Mouse (Mus musculus) hindbrain, embryonic 13.5 days (tissue): ENCODE measurements at regions not wholly inside any gene's neighbourhood (a gene's known extent, or its start where the extent isn't known, plus 50 kb on each side); places are given as distances from the start of the nearest gene placed in this dataset.

Experiments
- ATAC-seq: fragments of 200-750 bp; cut with Nextera tagmentation; 2 replicates; pipeline ENCODE4 v1.8.0; 2017; ENCODE audit warnings: moderate TSS enrichment; ENCODE audit not compliant: low FRiP score
- H3K27ac ChIP-seq: fragments of 300-500 bp; sonication (generic); 2 replicates; pipeline ENCODE4 v1.5.1; 2015; ENCODE audit warnings: inconsistent platforms, mild to moderate bottlenecking, moderate library complexity
- H3K27me3 ChIP-seq: fragments of 300-500 bp; sonication (generic); 2 replicates; pipeline ENCODE4 v1.6.1; 2015; ENCODE audit warnings: mild to moderate bottlenecking, inconsistent platforms
- H3K36me3 ChIP-seq: fragments of 300-500 bp; sonication (generic); 2 replicates; pipeline ENCODE4 v1.6.1; 2015; ENCODE audit warnings: mild to moderate bottlenecking, inconsistent platforms
- H3K4me1 ChIP-seq: fragments of 300-500 bp; sonication (generic); replicated peaks from 2 replicates; pipeline ENCODE4 v1.6.1; 2015; ENCODE audit warnings: inconsistent platforms
- H3K4me2 ChIP-seq: fragments of 300-500 bp; sonication (generic); 2 replicates; pipeline ENCODE4 v1.6.1; 2015; ENCODE audit warnings: inconsistent platforms, mild to moderate bottlenecking, moderate library complexity
- H3K4me3 ChIP-seq: fragments of 300-500 bp; sonication (generic); 2 replicates; pipeline ENCODE4 v1.5.1; 2015; ENCODE audit warnings: mild to moderate bottlenecking, inconsistent platforms
- H3K9ac ChIP-seq: fragments of 300-500 bp; sonication (generic); 2 replicates; pipeline ENCODE4 v1.6.1; 2015; ENCODE audit warnings: mild to moderate bottlenecking, inconsistent platforms
- H3K9me3 ChIP-seq: fragments of 300-500 bp; sonication (generic); 2 replicates; pipeline ENCODE4 v1.6.1; 2016; ENCODE audit warnings: inconsistent platforms
- WGBS: fragments of 180-500 bp; shearing (Covaris S2); methylation state at CpG from one replicate; pipeline ENCODE4 v1.1.7; 2015; 5-methylcytosine and 5-hydroxymethylcytosine counted together

GRCm38 (mm10) chr9:52333884-52334283, 165.5 kb upstream of the Zc3h12c start:
- H3K9me3 ChIP-seq: no peaks in the 10 kb centered on the region
- WGBS: 48% methylated on average over 2 of the region's 2 CpGs
- no peak overlapping the region for H3K9ac ChIP-seq
- no peaks in the 10 kb centered on the region for H3K27me3 ChIP-seq
- no peak overlapping the region for H3K4me2 ChIP-seq
- no peaks in the 10 kb centered on the region for H3K4me1 ChIP-seq
- no peak for ATAC-seq
- H3K4me3 ChIP-seq: no peak overlapping the region
- H3K36me3 ChIP-seq: no peaks in the 10 kb centered on the region
- no peak overlapping the region for H3K27ac ChIP-seq

GRCm38 (mm10) chr9:52331748-52332147, 163.4 kb upstream of the Zc3h12c start:
- no peak for ATAC-seq
- Histone ChIP-seq H3K4me1 (no peaks in the 10 kb centered on the region), H3K9ac (no peak overlapping the region), H3K27ac (no peak overlapping the region), H3K36me3 (no peaks in the 10 kb centered on the region), H3K4me3 (no peak overlapping the region), H3K27me3 (no peaks in the 10 kb centered on the region), H3K9me3 (no peaks in the 10 kb centered on the region), H3K4me2 (no peak overlapping the region)
- 69% methylated on average over 1 of the region's 1 CpGs for WGBS

- Histone ChIP-seq H3K27ac (no peak overlapping the region), H3K4me3 (no peak overlapping the region), H3K9me3 (no peaks in the 10 kb centered on the region), H3K4me2 (no peak overlapping the region), H3K36me3 (no peaks in the 10 kb centered on the region), H3K9ac (no peak overlapping the region), H3K27me3 (no peaks in the 10 kb centered on the region), H3K4me1 (no peaks in the 10 kb centered on the region)
- WGBS: 86% methylated on average over 3 of the region's 3 CpGs
- no peak for ATAC-seq
Measured at GRCm38 (mm10) chr9:52330652-52331051, 162.3 kb upstream of the Zc3h12c start.

- no peak overlapping the region for H3K4me2 ChIP-seq
- WGBS: 95% methylated on average over 2 of the region's 2 CpGs
- no peaks in the 10 kb centered on the region for H3K4me1 ChIP-seq
- no peak for ATAC-seq
- no peaks in the 10 kb centered on the region for H3K9me3 ChIP-seq
- no peaks in the 10 kb centered on the region for H3K36me3 ChIP-seq
- H3K27ac ChIP-seq: no peak overlapping the region
- H3K4me3 ChIP-seq: no peak overlapping the region
- no peaks in the 10 kb centered on the region for H3K27me3 ChIP-seq
- no peak overlapping the region for H3K9ac ChIP-seq
Measured at GRCm38 (mm10) chr9:52324347-52324746, 156.0 kb upstream of the Zc3h12c start.

GRCm38 (mm10) chr9:52323757-52324156, 155.4 kb upstream of the Zc3h12c start:
- WGBS: 80% methylated on average over 1 of the region's 1 CpGs
- Histone ChIP-seq H3K4me2 (no peak overlapping the region), H3K4me3 (no peak overlapping the region), H3K27me3 (no peaks in the 10 kb centered on the region), H3K9ac (no peak overlapping the region), H3K9me3 (no peaks in the 10 kb centered on the region), H3K36me3 (no peaks in the 10 kb centered on the region), H3K4me1 (no peaks in the 10 kb centered on the region), H3K27ac (no peak overlapping the region)
- no peak for ATAC-seq

GRCm38 (mm10) chr9:52323226-52323625, 154.9 kb upstream of the Zc3h12c start:
- no peaks in the 10 kb centered on the region for H3K36me3 ChIP-seq
- no peaks in the 10 kb centered on the region for H3K9me3 ChIP-seq
- no peak overlapping the region for H3K4me3 ChIP-seq
- no peaks in the 10 kb centered on the region for H3K27me3 ChIP-seq
- ATAC-seq: no peak
- no peak overlapping the region for H3K27ac ChIP-seq
- WGBS: 88% methylated on average over 6 of the region's 6 CpGs
- no peak overlapping the region for H3K9ac ChIP-seq
- H3K4me1 ChIP-seq: no peaks in the 10 kb centered on the region
- no peak overlapping the region for H3K4me2 ChIP-seq

GRCm38 (mm10) chr9:52301521-52301920, 133.1 kb upstream of the Zc3h12c start:
- Histone ChIP-seq H3K4me3 (no peak overlapping the region), H3K36me3 (no peaks in the 10 kb centered on the region), H3K27ac (no peak overlapping the region), H3K9ac (no peak overlapping the region), H3K4me1 (no peaks in the 10 kb centered on the region), H3K4me2 (no peak overlapping the region), H3K27me3 (no peaks in the 10 kb centered on the region), H3K9me3 (no peaks in the 10 kb centered on the region)
- WGBS: 79% methylated on average over 6 of the region's 6 CpGs
- no peak for ATAC-seq

GRCm38 (mm10) chr9:52298329-52298728, 130.0 kb upstream of the Zc3h12c start:
- Histone ChIP-seq H3K27ac (no peak overlapping the region), H3K4me2 (no peak overlapping the region), H3K27me3 (no peaks in the 10 kb centered on the region), H3K9me3 (no peaks in the 10 kb centered on the region), H3K9ac (no peak overlapping the region), H3K4me1 (no peaks in the 10 kb centered on the region), H3K36me3 (no peaks in the 10 kb centered on the region), H3K4me3 (no peak overlapping the region)
- no peak for ATAC-seq
- WGBS: 15% methylated on average over 6 of the region's 6 CpGs

- WGBS: 66% methylated on average over 8 of the region's 8 CpGs
- Histone ChIP-seq H3K4me1 (no peaks in the 10 kb centered on the region), H3K9me3 (no peaks in the 10 kb centered on the region), H3K27me3 (no peaks in the 10 kb centered on the region), H3K4me3 (no peak overlapping the region), H3K36me3 (no peaks in the 10 kb centered on the region), H3K9ac (no peak overlapping the region), H3K4me2 (no peak overlapping the region), H3K27ac (no peak overlapping the region)
- no peak for ATAC-seq
Measured at GRCm38 (mm10) chr9:52294699-52295098, 126.3 kb upstream of the Zc3h12c start.

- no peak overlapping the region for H3K4me2 ChIP-seq
- H3K4me3 ChIP-seq: no peak overlapping the region
- ATAC-seq: no peak
- no peaks in the 10 kb centered on the region for H3K9me3 ChIP-seq
- H3K27me3 ChIP-seq: no peaks in the 10 kb centered on the region
- no peak overlapping the region for H3K9ac ChIP-seq
- 82% methylated on average over 4 of the region's 4 CpGs for WGBS
- no peaks in the 10 kb centered on the region for H3K36me3 ChIP-seq
- peaks cover 7% of the 10 kb centered on the region for H3K4me1 ChIP-seq
- H3K27ac ChIP-seq: no peak overlapping the region
Measured at GRCm38 (mm10) chr9:52289069-52289468, 120.7 kb upstream of the Zc3h12c start.

GRCm38 (mm10) chr9:52287761-52288275, 119.4 kb upstream of the Zc3h12c start:
- Histone ChIP-seq H3K27me3 (no peaks in the 10 kb centered on the region), H3K4me1 (peaks cover 7% of the 10 kb centered on the region), H3K27ac (no peak overlapping the region), H3K36me3 (no peaks in the 10 kb centered on the region), H3K9ac (no peak overlapping the region), H3K4me3 (no peak overlapping the region), H3K9me3 (no peaks in the 10 kb centered on the region), H3K4me2 (no peak overlapping the region)
- no peak for ATAC-seq
- whole genome bisulfite sequencing: 75% methylated on average over 7 of the region's 7 CpGs

- H3K27ac ChIP-seq: no peak overlapping the region
- H3K27me3 ChIP-seq: no peaks in the 10 kb centered on the region
- H3K9ac ChIP-seq: peak overlapping the region; percentile 56
- 14% methylated on average over 10 of the region's 10 CpGs for WGBS
- H3K36me3 ChIP-seq: no peaks in the 10 kb centered on the region
- no peak for ATAC-seq
- no peaks in the 10 kb centered on the region for H3K9me3 ChIP-seq
- H3K4me2 ChIP-seq: peak overlapping the region; percentile 53
- H3K4me3 ChIP-seq: peak overlapping the region; percentile 25; the same call in 1 of the 2 replicates
- H3K4me1 ChIP-seq: peaks cover 7% of the 10 kb centered on the region
Measured at GRCm38 (mm10) chr9:52287246-52287651, 118.9 kb upstream of the Zc3h12c start.

- no peaks in the 10 kb centered on the region for H3K9me3 ChIP-seq
- no peak overlapping the region for H3K9ac ChIP-seq
- no peaks in the 10 kb centered on the region for H3K27me3 ChIP-seq
- no peak for ATAC-seq
- no peaks in the 10 kb centered on the region for H3K36me3 ChIP-seq
- WGBS: 36% methylated on average over 1 of the region's 1 CpGs
- no peak overlapping the region for H3K27ac ChIP-seq
- H3K4me2 ChIP-seq: no peak overlapping the region
- peaks cover 7% of the 10 kb centered on the region for H3K4me1 ChIP-seq
- no peak overlapping the region for H3K4me3 ChIP-seq
Measured at GRCm38 (mm10) chr9:52286104-52286503, 117.7 kb upstream of the Zc3h12c start.
